Comparison of ENCODE assay signal across 24 mouse cellular contexts in genomic region chr12:99385073-99385472, GRCm38 (mm10).
"Had no signal": no experiment of that assay in that cellular context is flagged by ENCODE, and none has a peak within 500 bp of the region (broad histone marks: within the 10 kb centered on the region; RNA-seq: fewer than 3 reads in every experiment).

No protein-coding gene starts in this region.

- ATAC-seq: midbrain, embryonic 13.5 days; midbrain, embryonic 16.5 days had no signal

- H3K4me2 ChIP-seq: limb, embryonic 12.5 days; limb, embryonic 15.5 days; liver, embryonic 11.5 days; lung, embryonic 15.5 days; midbrain, embryonic 13.5 days; neural tube, embryonic 13.5 days; stomach, embryonic 15.5 days had no signal

- H3K27ac ChIP-seq: kidney, postnatal 0 days; limb, embryonic 12.5 days; limb, embryonic 15.5 days; liver, embryonic 14.5 days; lung, embryonic 15.5 days; midbrain, embryonic 10.5 days; midbrain, embryonic 13.5 days; neural tube, embryonic 13.5 days; stomach, embryonic 15.5 days had no signal

- H3K9me3 ChIP-seq: limb, embryonic 12.5 days; limb, embryonic 15.5 days; lung, embryonic 15.5 days; megakaryocyte, embryonic 14.5 days; midbrain, embryonic 10.5 days; midbrain, embryonic 13.5 days; neural tube, embryonic 13.5 days; stomach, embryonic 15.5 days had no signal

- H3K4me3 ChIP-seq: limb, embryonic 12.5 days; limb, embryonic 15.5 days; lung, embryonic 15.5 days; megakaryocyte, embryonic 14.5 days; midbrain, embryonic 10.5 days; midbrain, embryonic 13.5 days; myocyte; neural tube, embryonic 13.5 days; stomach, embryonic 15.5 days had no signal

- H3K9ac ChIP-seq: limb, embryonic 12.5 days; limb, embryonic 15.5 days; liver, embryonic 14.5 days; lung, embryonic 15.5 days; midbrain, embryonic 13.5 days; neural tube, embryonic 13.5 days; stomach, embryonic 15.5 days had no signal

- H3K27me3 ChIP-seq: limb, embryonic 12.5 days; limb, embryonic 15.5 days; lung, embryonic 15.5 days; megakaryocyte, embryonic 14.5 days; midbrain, embryonic 13.5 days; neural tube, embryonic 13.5 days; stomach, embryonic 15.5 days had no signal

- DNase-seq: kidney, adult 2 months; kidney, postnatal 25 days; layer of hippocampus, adult 9-11 months; left cerebral cortex, postnatal 4 days; lung, adult 18-20 months; lung, postnatal 10 days; lung, postnatal 36 days; retina, postnatal 1 day; right cerebral cortex, postnatal 25 days; spleen, adult 18-20 months; thymus, postnatal 25 days had no signal
